Mouse (Mus musculus): Measurements from ENCODE around the gene Gata2.

GRCm38 (mm10) chr6:88227537-88227936, 33.8 kb downstream of the Gata2 start:
- TF ChIP-seq CTCF (IDR thresholded peaks at IDR 0.05; ENCODE audit: low read depth) (no peak), EP300 (optimal IDR thresholded peaks at IDR 0.05) (no peak)

Data from stomach, postnatal 0 days (tissue).